Mouse (Mus musculus): ENCODE data around the gene Gm10518. TPM values are rescaled to one million over a fixed set of nuclear protein-coding genes. Genes with fewer than 3 reads are reported as not detected.
A peak's percentile ranks its signal among the peaks of the same experiment; 100 is the strongest.

The Gm10518 gene
- total RNA-seq, 2 experiments from 2014 or later: not detected

- DNase-seq (ENCODE audit: low spot score in 2 of 2): no peak
Measured at GRCm38 (mm10) chr1:179832710-179833240, 29.6 kb downstream of the Gm10518 start.

- DNase-seq (ENCODE audit: low spot score in 2 of 2): no peak
Measured at GRCm38 (mm10) chr1:179833596-179833995, 30.4 kb downstream of the Gm10518 start.

DNA sequence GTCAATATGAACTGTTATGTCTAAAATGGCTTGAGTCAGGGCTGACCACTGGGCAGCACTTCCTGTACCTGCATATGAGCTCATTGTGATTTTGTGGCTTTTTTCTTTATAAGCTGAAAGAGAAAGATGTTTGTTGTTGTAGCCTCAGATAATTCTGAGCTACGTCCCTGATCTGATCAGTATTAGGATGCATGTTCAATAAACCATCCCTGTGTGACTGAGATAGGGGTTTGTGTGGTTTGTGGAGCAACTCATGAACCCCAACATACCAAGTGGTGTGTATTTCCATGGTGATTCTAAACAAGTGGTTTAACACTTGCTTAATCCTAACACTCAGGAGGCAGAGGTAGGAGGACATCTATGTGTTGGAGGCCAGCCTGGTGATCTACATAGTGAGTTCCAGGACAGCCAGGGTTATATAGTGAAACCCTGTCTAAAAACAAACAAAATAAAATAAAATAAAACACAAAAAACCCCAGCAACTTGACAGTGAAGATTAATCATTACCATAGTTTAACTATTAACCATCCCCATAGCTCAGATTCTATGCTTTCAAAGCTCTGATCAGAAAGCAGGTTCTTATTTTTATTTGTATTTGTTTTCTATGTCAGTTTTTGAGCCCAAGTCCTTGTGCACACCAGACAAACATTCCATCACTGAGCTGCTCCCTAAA, 32.7 kb downstream of the Gm10518 start:
- no peak for DNase-seq (ENCODE audit: low spot score in 2 of 2)

GRCm38 (mm10) chr1:179836426-179837404, 33.5 kb downstream of the Gm10518 start:
- DNase-seq (ENCODE audit: low spot score in 2 of 2): no peak

GRCm38 (mm10) chr1:179842568-179842967, 39.4 kb downstream of the Gm10518 start:
- no peak for DNase-seq (ENCODE audit: low spot score in 2 of 2)

DNA sequence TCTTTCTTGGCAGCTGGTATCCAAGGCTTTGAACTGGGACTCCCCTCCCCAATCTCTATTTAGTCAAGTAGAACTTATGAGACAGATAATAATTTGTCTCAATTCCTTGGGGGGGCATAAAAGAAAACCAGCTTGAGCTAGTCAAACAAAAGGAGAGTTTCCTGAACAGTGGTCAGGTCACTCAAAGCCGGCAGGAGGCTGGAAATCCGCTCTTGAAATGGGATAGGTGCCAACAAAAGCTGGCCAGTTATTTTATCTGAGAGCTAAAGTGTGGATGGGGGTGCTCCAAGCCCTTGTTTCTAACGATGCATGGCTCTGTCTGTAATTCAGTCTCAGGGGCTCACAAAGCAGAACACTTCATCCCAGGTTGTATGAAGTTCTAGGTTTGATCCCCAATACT, 40.8 kb downstream of the Gm10518 start:
- no peak for DNase-seq (ENCODE audit: low spot score in 2 of 2)

DNA sequence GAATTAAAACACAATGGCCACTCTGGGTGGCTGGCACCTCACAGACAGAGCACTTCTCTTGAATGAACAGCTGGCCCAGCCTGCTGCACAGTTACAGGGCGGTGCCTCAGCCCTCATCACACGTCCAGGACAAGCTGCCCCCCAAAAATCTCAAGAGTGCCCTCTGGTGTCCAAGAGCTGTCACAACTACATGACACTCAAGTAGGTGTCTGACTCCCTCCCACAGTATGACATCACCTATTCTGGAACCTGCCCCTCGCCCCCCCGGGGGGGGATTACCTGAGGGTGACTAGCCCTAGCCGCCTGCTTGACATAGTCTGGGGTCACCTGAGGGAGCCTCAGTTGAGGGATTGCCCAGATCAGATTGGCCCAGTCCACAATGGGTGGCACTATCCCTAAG, 41.7 kb downstream of the Gm10518 start:
- DNase-seq (ENCODE audit: low spot score in 2 of 2): peak; percentile 28 to 67

DNA sequence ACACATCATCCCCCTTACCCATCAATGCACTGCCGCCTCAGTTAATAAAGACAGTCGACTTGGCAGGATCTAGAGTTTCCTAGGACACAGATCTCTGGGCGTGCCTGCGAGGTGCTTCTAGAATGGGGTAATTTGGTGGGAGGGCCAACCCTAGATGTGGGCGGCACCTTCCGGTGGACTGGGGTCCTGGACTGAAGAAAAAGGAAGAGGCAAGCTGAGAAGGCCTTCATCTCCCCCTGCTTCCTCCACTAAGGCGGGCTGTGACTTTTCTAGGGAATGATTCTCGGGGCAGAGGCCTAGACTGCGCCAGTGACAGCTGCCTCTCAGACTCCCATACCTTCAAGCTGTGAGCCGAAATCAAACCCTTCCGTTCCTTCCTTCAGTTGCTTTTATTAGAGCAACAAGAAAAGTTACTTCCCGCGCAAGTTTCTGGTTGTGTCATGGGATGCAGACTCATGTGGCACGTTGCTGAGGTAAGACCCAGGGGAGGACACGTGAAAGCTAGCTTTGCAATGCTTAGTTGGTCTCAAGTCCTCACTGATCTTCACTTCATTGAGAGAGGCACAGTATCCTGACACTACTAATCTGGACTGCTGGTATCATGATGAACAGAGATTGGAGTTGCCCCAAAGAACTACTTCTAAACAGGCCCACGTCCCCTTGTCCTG, 42.8 kb downstream of the Gm10518 start:
- no peak for DNase-seq (ENCODE audit: low spot score in 2 of 2)

GRCm38 (mm10) chr1:179847173-179847572, 44.0 kb downstream of the Gm10518 start:
- no peak for DNase-seq (ENCODE audit: low spot score in 2 of 2)

- peak; percentile 56 to 87 for DNase-seq (ENCODE audit: low spot score in 2 of 2)
Measured at GRCm38 (mm10) chr1:179847759-179848389, 44.7 kb downstream of the Gm10518 start.

GRCm38 (mm10) chr1:179853421-179853820, 50.2 kb downstream of the Gm10518 start:
- DNase-seq (ENCODE audit: low spot score in 2 of 2): no peak

Other genes with a start within 250 kb of the Gm10518 start
- 10 to 100 TPM; 57.6 to 62.7 TPM for gene Sccpdh, start 135.2 kb upstream of the Gm10518 start, total RNA-seq (2021)
- under 1 TPM; 0.15 to 0.43 TPM for gene Kif28, start 58.1 kb upstream of the Gm10518 start, total RNA-seq (2021)
- gene Ahctf1, start 304 bp downstream of the Gm10518 start, total RNA-seq (2021): 10 to 100 TPM; 41.2 to 43.1 TPM
- 100 to 1,000 TPM; 226 to 244 TPM for gene Cdc42bpa, start 157.1 kb downstream of the Gm10518 start, total RNA-seq (2021)